Mouse (Mus musculus): Measurements from ENCODE around the gene 2810459M11Rik.

Gene 2810459M11Rik

GRCm38 (mm10) chr1:86054943-86055342, 9.3 kb downstream of the 2810459M11Rik start:
- DNase-seq, result no peak

GRCm38 (mm10) chr1:86056284-86056683, 10.6 kb downstream of the 2810459M11Rik start:
- DNase-seq, result no peak

GRCm38 (mm10) chr1:86058856-86059769, 13.4 kb downstream of the 2810459M11Rik start:
- peak; percentile 94 for DNase-seq

GRCm38 (mm10) chr1:86062523-86062922, 16.9 kb downstream of the 2810459M11Rik start:
- no peak for DNase-seq

GRCm38 (mm10) chr1:86064271-86064991, 18.8 kb downstream of the 2810459M11Rik start, which contains the start of gene Psmd1:
TSS of gene Psmd1 (plus strand) at chr1:86064387.
- peak; percentile 87 for DNase-seq

GRCm38 (mm10) chr1:86076565-86076964, 30.9 kb downstream of the 2810459M11Rik start:
- DNase-seq, result no peak

GRCm38 (mm10) chr1:86094413-86094812, 48.8 kb downstream of the 2810459M11Rik start:
- DNase-seq, result no peak

GRCm38 (mm10) chr1:86105054-86105453, 59.4 kb downstream of the 2810459M11Rik start:
- DNase-seq, result no peak

Data from right cerebral cortex, adult 18-20 months (tissue).